Mouse (Mus musculus) E14TG2a.4 (cell line): Measurements from ENCODE around the gene Thap2.

Experiments used
- CTCF ChIP-seq: conservative IDR thresholded peaks from 2 replicates; pipeline ENCODE4 v1.5.1; 2014; ENCODE audit warnings: low read length
- POU5F1 ChIP-seq: IDR thresholded peaks from 2 replicates; pipeline ENCODE4 v1.6.1; 2014; ENCODE audit warnings: low read length, borderline replicate concordance

- TF ChIP-seq CTCF (no peak), POU5F1 (no peak)
These were observed 2.6 kb downstream of the Thap2 start for GRCm38 (mm10) chr10:115381506-115382084.
